Mouse (Mus musculus) CH12.LX (cell line): ENCODE data around the gene Prkca. TPM values are rescaled to one million over a fixed set of nuclear protein-coding genes. Genes with fewer than 3 reads are reported as not detected.

ENCODE experiments used
- DNase-seq: peaks from one replicate; pipeline ENCODE4 v3.0.0-alpha.2; 2013; ENCODE audit errors: extremely low read depth
- H3K27ac ChIP-seq: 2 replicates; pipeline ENCODE4 v1.5.1; 2012; ENCODE audit warnings: low read depth, mild to moderate bottlenecking, control low read depth, moderate library complexity; ENCODE audit not compliant: insufficient read depth
- H3K27me3 ChIP-seq: replicated peaks from 2 replicates; pipeline ENCODE3; 2012; ENCODE audit warnings: inconsistent platforms
- H3K36me3 ChIP-seq, 2 experiments: replicated peaks in 1 of 2; 2 replicates each; pipeline versions ENCODE3 to v1.6.1; 2012; ENCODE audit warnings: inconsistent platforms in 1 of 2, low read length in 1 of 2, mild to moderate bottlenecking in 1 of 2, mixed read lengths in 1 of 2, moderate library complexity in 1 of 2; ENCODE audit not compliant: control insufficient read depth in 1 of 2, insufficient read depth in 1 of 2
- H3K4me1 ChIP-seq, 2 experiments: 2 replicates each; pipeline ENCODE4 v1.6.1; 2012; ENCODE audit warnings: inconsistent platforms in 1 of 2, moderate library complexity in 1 of 2; ENCODE audit not compliant: insufficient read depth in 2 of 2, control insufficient read depth in 1 of 2
- H3K4me2 ChIP-seq: 2 replicates; pipeline ENCODE4 v1.6.1; 2012; ENCODE audit warnings: low read depth, mild to moderate bottlenecking, control low read depth; ENCODE audit not compliant: poor library complexity, insufficient read depth, severe bottlenecking
- H3K4me3 ChIP-seq, 3 experiments: fragments of 150-350 bp in 1 of 3; sonication (generic) in 1 of 3; replicated peaks in 1 of 3; 2 replicates each; pipeline versions ENCODE3 to v1.5.1; 2011 to 2012; ENCODE audit warnings: low read depth in 2 of 3, low read length in 2 of 3, mild to moderate bottlenecking in 2 of 3, moderate library complexity in 2 of 3, control low read depth in 1 of 3, improper control_type of control experiment in 1 of 3, inconsistent platforms in 1 of 3, mixed read lengths in 1 of 3; ENCODE audit not compliant: poor library complexity in 1 of 3
- H3K79me2 ChIP-seq: replicated peaks from 2 replicates; pipeline ENCODE4 v1.6.1; 2012; ENCODE audit warnings: mild to moderate bottlenecking, moderate library complexity; ENCODE audit not compliant: control insufficient read depth, poor library complexity, insufficient read depth, severe bottlenecking; ENCODE audit errors: extremely low read depth
- H3K9ac ChIP-seq: 2 replicates; pipeline ENCODE4 v1.6.1; 2012; ENCODE audit warnings: low read depth, mild to moderate bottlenecking, control low read depth, moderate library complexity; ENCODE audit not compliant: insufficient read depth
- H3K9me3 ChIP-seq: replicated peaks from 2 replicates; pipeline ENCODE3; 2012; ENCODE audit warnings: low read length, inconsistent platforms, mixed read lengths
- BHLHE40 ChIP-seq: IDR thresholded peaks from 2 replicates; pipeline ENCODE4 v1.6.1; 2011; ENCODE audit warnings: mild to moderate bottlenecking, low read depth, low read length, improper control_type of control experiment
- CHD2 ChIP-seq: IDR thresholded peaks from 2 replicates; pipeline ENCODE4 v1.6.1; 2011; ENCODE audit warnings: low read length, improper control_type of control experiment
- ELF1 ChIP-seq: IDR thresholded peaks from 2 replicates; pipeline ENCODE4 v1.6.1; 2014; ENCODE audit warnings: low read depth, mild to moderate bottlenecking, inconsistent platforms, low read length, improper control_type of control experiment
- EP300 ChIP-seq: IDR thresholded peaks from 2 replicates; pipeline ENCODE4 v1.6.1; 2011; ENCODE audit warnings: low read length, improper control_type of control experiment
- GABPA ChIP-seq: IDR thresholded peaks from 2 replicates; pipeline ENCODE4 v1.6.1; 2012; ENCODE audit warnings: low read depth, low read length, improper control_type of control experiment, inconsistent platforms; ENCODE audit not compliant: insufficient replicate concordance
- HCFC1 ChIP-seq: IDR thresholded peaks from 2 replicates; pipeline ENCODE4 v1.6.1; 2012; ENCODE audit warnings: low read depth, mild to moderate bottlenecking, inconsistent platforms, low read length, improper control_type of control experiment
- MAX ChIP-seq: IDR thresholded peaks from 2 replicates; pipeline ENCODE4 v1.6.1; 2011; ENCODE audit warnings: low read length, improper control_type of control experiment
- MEF2A ChIP-seq: IDR thresholded peaks from 2 replicates; pipeline ENCODE4 v1.6.1; 2014; ENCODE audit warnings: low read depth, mild to moderate bottlenecking, inconsistent platforms, low read length, improper control_type of control experiment, borderline replicate concordance
- MXI1 ChIP-seq: IDR thresholded peaks from 2 replicates; pipeline ENCODE4 v1.6.1; 2011; ENCODE audit warnings: mild to moderate bottlenecking, low read depth, low read length, improper control_type of control experiment
- MYC ChIP-seq: IDR thresholded peaks from 2 replicates; pipeline ENCODE4 v1.6.1; 2011; ENCODE audit warnings: low read depth, mild to moderate bottlenecking, improper control_type of control experiment, low read length
- NRF1 ChIP-seq: IDR thresholded peaks from 2 replicates; pipeline ENCODE4 v1.6.1; 2014; ENCODE audit warnings: low read depth, mild to moderate bottlenecking, inconsistent platforms, low read length, improper control_type of control experiment, moderate library complexity
- POLR2A ChIP-seq: IDR thresholded peaks from 2 replicates; pipeline ENCODE4 v1.6.1; 2011; ENCODE audit warnings: low read depth, mild to moderate bottlenecking, improper control_type of control experiment, low read length
- POLR2AphosphoS2 ChIP-seq: IDR thresholded peaks from 2 replicates; pipeline ENCODE4 v1.6.1; 2011; ENCODE audit warnings: low read depth, low read length, improper control_type of control experiment
- SIN3A ChIP-seq: IDR thresholded peaks from 2 replicates; pipeline ENCODE4 v1.6.1; 2012; ENCODE audit warnings: low read length, improper control_type of control experiment, inconsistent platforms
- SMC3 ChIP-seq: IDR thresholded peaks from 2 replicates; pipeline ENCODE4 v1.6.1; 2011; ENCODE audit warnings: low read depth, low read length, improper control_type of control experiment
- TBP ChIP-seq: conservative IDR thresholded peaks from 2 replicates; pipeline ENCODE4 v1.6.1; 2011; ENCODE audit warnings: low read depth, low read length, improper control_type of control experiment
- UBTF ChIP-seq: IDR thresholded peaks from 2 replicates; pipeline ENCODE4 v1.6.1; 2012; ENCODE audit warnings: low read depth, mild to moderate bottlenecking, inconsistent platforms, low read length, improper control_type of control experiment, moderate library complexity
- ZC3H11A ChIP-seq: IDR thresholded peaks from 2 replicates; pipeline ENCODE4 v1.6.1; 2012; ENCODE audit warnings: low read depth, mild to moderate bottlenecking, inconsistent platforms, low read length, improper control_type of control experiment
- ZKSCAN1 ChIP-seq: IDR thresholded peaks from 2 replicates; pipeline ENCODE4 v1.6.1; 2012; ENCODE audit warnings: low read depth, inconsistent platforms, low read length, improper control_type of control experiment, borderline replicate concordance
- ZNF384 ChIP-seq: IDR thresholded peaks from 2 replicates; pipeline ENCODE4 v1.6.1; 2012; ENCODE audit warnings: low read depth, low read length, improper control_type of control experiment, inconsistent platforms
- dilution Hi-C: fragments of 300-500 bp; cut with MboI; formaldehyde crosslinking; loops from 2 replicates; pipeline ENCODE4 v1.14.3; 2020; ENCODE audit warnings: low sequenced_read_pairs; ENCODE audit not compliant: extremely low pct_unique_long_range_greater_than_20kb, extremely low pct_ligation_motif_present
- in situ Hi-C: fragments of 300-500 bp; cut with MboI; formaldehyde crosslinking; loops from 3 replicates; pipeline ENCODE4 v1.14.3; 2019; ENCODE audit warnings: low sequenced_read_pairs, low pct_ligation_motif_present, low pct_unique_long_range_greater_than_20kb, mixed read lengths
- polyA plus RNA-seq: library from polyadenylated mRNA; unstranded; fragments of >175 nt; gene quantifications from 2 replicates; pipeline ENCODE4 v1.2.1, GENCODE M21; 2012; ENCODE audit warnings: low read depth; ENCODE audit not compliant: insufficient read length
- total RNA-seq, 2 experiments: library from RNA; depleted of rRNA; stranded (reverse); fragments of 300-350 nt in 1 of 2; fragments of >200 nt in 1 of 2; gene quantifications; 2 replicates each; pipeline ENCODE4 v1.2.3; 2012 to 2014

Gene Prkca
- total and polyA plus RNA-seq, 3 experiments = 40.0 to 107 (median 43.7) TPM

DNA sequence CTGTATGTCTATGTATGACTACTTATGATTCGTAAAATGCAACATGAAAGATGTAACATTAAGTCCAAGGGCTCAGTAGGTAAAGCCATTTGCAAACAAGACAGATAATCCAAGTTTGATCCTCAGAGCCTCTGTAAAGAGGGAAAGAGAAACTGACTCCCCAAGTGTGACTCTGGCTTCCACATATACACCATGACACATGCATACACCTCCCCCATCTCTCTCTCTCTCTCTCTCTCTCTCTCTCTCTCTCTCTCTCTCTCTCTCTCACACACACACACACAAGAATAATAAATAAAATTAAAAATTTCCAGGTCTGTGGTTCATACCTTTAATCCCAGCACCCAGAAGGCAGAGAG lies 41.9 kb upstream of the Prkca start:
- H3K79me2 ChIP-seq = no peaks in the 10 kb centered on the region
- no peak overlapping the region for H3K4me2 ChIP-seq
- no peak for DNase-seq
- H3K9ac ChIP-seq = no peak overlapping the region
- in situ Hi-C loops (no loop called here), dilution Hi-C loops (no loop called here)
- H3K36me3 ChIP-seq = no peaks in the 10 kb centered on the region
- no peaks in the 10 kb centered on the region for H3K27me3 ChIP-seq
- peaks cover 3 to 22% of the 10 kb centered on the region in 2 experiments; a peak in 2 of 4 replicates for H3K4me1 ChIP-seq
- peaks cover 3% of the 10 kb centered on the region for H3K9me3 ChIP-seq
- TF ChIP-seq UBTF (no peak), MEF2A (no peak), MAX (no peak)
- H3K27ac ChIP-seq = no peak overlapping the region
- H3K4me3 ChIP-seq = no peak overlapping the region

DNA sequence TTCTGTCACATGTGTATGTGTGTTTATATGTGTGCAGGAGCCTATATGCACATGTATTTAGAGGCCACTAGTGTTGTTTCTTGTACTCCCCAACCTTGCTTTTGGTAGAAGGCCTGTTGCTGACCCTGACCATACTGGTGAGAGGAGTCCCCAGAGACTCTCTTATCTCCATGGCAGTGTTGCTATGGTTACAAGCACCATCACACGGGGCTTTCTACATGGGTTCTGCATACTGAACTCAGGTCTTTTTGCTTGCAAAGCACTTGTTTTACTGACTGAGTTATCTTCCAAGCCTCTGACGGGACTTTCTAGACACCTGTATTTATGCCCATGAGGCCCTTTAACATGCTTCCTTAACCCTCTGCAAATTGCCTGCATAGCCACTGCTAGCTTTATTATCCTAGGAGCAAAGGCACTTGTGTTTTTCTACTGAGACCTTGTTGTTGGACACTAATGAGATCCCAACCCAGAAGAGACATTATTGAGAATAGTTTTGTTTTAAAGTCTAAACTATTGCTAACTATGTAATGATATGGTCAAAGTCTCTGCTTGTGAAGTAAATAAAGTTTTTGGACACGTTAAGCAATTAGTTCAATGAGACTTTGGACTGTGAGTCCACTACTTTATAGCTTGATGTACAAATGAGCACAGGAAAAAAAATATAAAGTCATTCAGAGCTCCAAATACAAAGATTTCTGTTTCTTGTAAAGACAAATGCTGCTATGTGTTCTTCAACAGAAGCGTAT lies 41.4 kb upstream of the Prkca start:
- peak; percentile 41 for DNase-seq
- dilution Hi-C loops (no loop called here), in situ Hi-C loops (no loop called here)
- no peaks in the 10 kb centered on the region for H3K27me3 ChIP-seq
- no peak overlapping the region for H3K27ac ChIP-seq
- no peak overlapping the region for H3K4me2 ChIP-seq
- no peaks in the 10 kb centered on the region for H3K79me2 ChIP-seq
- peaks cover 3% of the 10 kb centered on the region for H3K9me3 ChIP-seq
- TF ChIP-seq TBP = no peak
- no peak for TF ChIP-seq MAX
- TF ChIP-seq MEF2A = no peak
- TF ChIP-seq POLR2AphosphoS2 = no peak
- TF ChIP-seq, all 38 proteins: peak for 0
- Histone ChIP-seq H3K4me3 (no peak overlapping the region), H3K9ac (no peak overlapping the region), H3K4me1 (peaks cover 3 to 25% of the 10 kb centered on the region in 2 experiments; a peak in 2 of 4 replicates), H3K36me3 (no peaks in the 10 kb centered on the region)

DNA sequence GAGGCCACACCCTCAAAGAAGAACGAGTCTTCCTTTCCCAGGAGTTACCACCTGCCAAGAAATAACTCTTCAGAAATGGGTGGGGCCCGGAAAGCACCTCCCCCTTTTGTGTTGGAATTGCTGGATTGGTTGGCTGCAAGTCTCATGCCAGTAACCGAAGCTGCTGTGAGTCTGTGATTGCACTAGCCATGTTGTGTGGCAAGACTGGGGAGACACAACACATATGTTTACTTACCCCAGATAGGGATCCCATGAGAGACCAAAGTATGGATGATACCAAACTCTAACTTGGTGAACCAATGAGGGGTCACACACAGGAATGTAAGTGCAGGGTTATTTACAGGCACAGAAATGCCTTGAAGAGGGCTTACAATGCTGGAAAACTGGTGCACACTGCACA lies 38.9 kb upstream of the Prkca start:
- no peak overlapping the region for H3K4me3 ChIP-seq
- peaks cover 3% of the 10 kb centered on the region for H3K9me3 ChIP-seq
- H3K27ac ChIP-seq = no peak overlapping the region
- H3K9ac ChIP-seq = no peak overlapping the region
- dilution Hi-C loops = no loop called here
- H3K27me3 ChIP-seq = no peaks in the 10 kb centered on the region
- in situ Hi-C loops = no loop called here
- TF ChIP-seq ELF1 = no peak
- TF ChIP-seq BHLHE40 = no peak
- no peak for TF ChIP-seq ZC3H11A
- no peak for TF ChIP-seq POLR2AphosphoS2
- TF ChIP-seq EP300 = no peak
- TF ChIP-seq GABPA = no peak
- no peak for TF ChIP-seq ZKSCAN1
- no peak for TF ChIP-seq POLR2A
- TF ChIP-seq MYC = no peak
- TF ChIP-seq SMC3 = no peak
- no peak for TF ChIP-seq SIN3A
- no peak for TF ChIP-seq HCFC1
- no peak for TF ChIP-seq ZNF384
- no peak for TF ChIP-seq TBP
- TF ChIP-seq CHD2 = no peak
- TF ChIP-seq NRF1 = no peak
- no peak for TF ChIP-seq MXI1
- H3K4me2 ChIP-seq = no peak overlapping the region
- H3K4me1 ChIP-seq = peaks cover 3 to 34% of the 10 kb centered on the region in 2 experiments; a peak in 2 of 4 replicates
- no peak for DNase-seq
- no peaks in the 10 kb centered on the region for H3K79me2 ChIP-seq
- H3K36me3 ChIP-seq = no peaks in the 10 kb centered on the region
